Mouse (Mus musculus): Measurements from ENCODE around the gene Ccdc50. TPM values are rescaled to one million over a fixed set of nuclear protein-coding genes. Genes with fewer than 3 reads are reported as not detected.

The Ccdc50 gene
- polyA plus RNA-seq, 1 experiment, result 9.9 TPM

- Histone ChIP-seq H3K4me1 (ENCODE audit: control insufficient read depth, insufficient read depth, insufficient read length, low read length) (peaks cover 5% of the 10 kb centered on the region; the same call in 1 of the 2 replicates), H3K36me3 (ENCODE audit: control insufficient read depth, insufficient read depth, low read length) (no peaks in the 10 kb centered on the region), H3K27me3 (ENCODE audit: control insufficient read depth, insufficient read depth, low read length) (no peaks in the 10 kb centered on the region), H3K27ac (ENCODE audit: insufficient read depth, low read depth, low read length) (no peak overlapping the region), H3K4me3 (ENCODE audit: low read depth, low read length) (no peak overlapping the region)
- WGBS, result 94% methylated on average over 1 of the region's 1 CpGs
- no peak for TF ChIP-seq POLR2A (IDR thresholded peaks at IDR 0.05; ENCODE audit: low read depth, low read length)
- TF ChIP-seq CTCF (IDR thresholded peaks at IDR 0.05; ENCODE audit: extremely low read depth, insufficient read length, insufficient replicate concordance, low read depth, low read length), result no peak
These were observed 3.0 kb upstream of the Ccdc50 start for GRCm38 (mm10) chr16:27385649-27386048.

DNA sequence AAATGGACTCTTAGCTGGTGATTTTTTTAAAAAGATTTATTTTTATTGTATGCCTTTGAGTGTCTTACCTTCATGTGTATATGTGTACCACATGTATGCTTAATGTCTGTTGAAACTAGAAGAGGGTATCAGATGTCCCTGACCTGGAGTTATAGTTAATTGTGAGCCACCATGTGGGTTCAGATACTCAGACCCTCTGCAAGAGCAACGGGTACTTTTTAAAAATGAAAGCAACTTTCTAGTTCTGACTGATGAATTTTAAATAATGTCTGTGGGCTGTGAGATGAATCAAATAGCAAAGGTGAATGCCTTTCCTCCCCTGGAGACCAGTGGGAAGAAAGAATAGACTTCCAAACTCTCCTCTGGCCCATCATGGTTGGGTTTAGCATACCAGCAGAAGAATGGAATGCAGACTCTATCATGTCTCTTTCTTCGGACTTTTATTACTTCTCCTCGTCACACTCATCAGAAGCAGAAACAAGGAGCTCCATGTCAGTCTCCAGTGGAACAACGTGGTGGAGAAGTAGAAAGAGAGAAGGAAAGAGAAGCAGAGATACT, 1.7 kb upstream of the Ccdc50 start:
- Histone ChIP-seq H3K4me3 (ENCODE audit: low read depth, low read length) (no peak overlapping the region), H3K27ac (ENCODE audit: insufficient read depth, low read depth, low read length) (no peak overlapping the region), H3K36me3 (ENCODE audit: control insufficient read depth, insufficient read depth, low read length) (no peaks in the 10 kb centered on the region), H3K4me1 (ENCODE audit: control insufficient read depth, insufficient read depth, insufficient read length, low read length) (peaks cover 7% of the 10 kb centered on the region; the same call in 1 of the 2 replicates), H3K27me3 (ENCODE audit: control insufficient read depth, insufficient read depth, low read length) (no peaks in the 10 kb centered on the region)
- WGBS, result 46% methylated on average over 4 of the region's 4 CpGs
- TF ChIP-seq CTCF (IDR thresholded peaks at IDR 0.05; ENCODE audit: extremely low read depth, insufficient read length, insufficient replicate concordance, low read depth, low read length) (no peak), POLR2A (IDR thresholded peaks at IDR 0.05; ENCODE audit: low read depth, low read length) (no peak)

- 5% methylated on average over 12 of the region's 12 CpGs for WGBS
- Histone ChIP-seq H3K4me3 (ENCODE audit: low read depth, low read length) (no peak overlapping the region), H3K27ac (ENCODE audit: insufficient read depth, low read depth, low read length) (peak overlapping the region; percentile 94), H3K27me3 (ENCODE audit: control insufficient read depth, insufficient read depth, low read length) (no peaks in the 10 kb centered on the region), H3K4me1 (ENCODE audit: control insufficient read depth, insufficient read depth, insufficient read length, low read length) (peaks cover 8% of the 10 kb centered on the region; the same call in 1 of the 2 replicates), H3K36me3 (ENCODE audit: control insufficient read depth, insufficient read depth, low read length) (peaks cover 2% of the 10 kb centered on the region; the same call in 1 of the 2 replicates)
- TF ChIP-seq POLR2A (IDR thresholded peaks at IDR 0.05; ENCODE audit: low read depth, low read length) (no peak), CTCF (IDR thresholded peaks at IDR 0.05; ENCODE audit: extremely low read depth, insufficient read length, insufficient replicate concordance, low read depth, low read length) (no peak)
These were observed 746 bp upstream of the Ccdc50 start for GRCm38 (mm10) chr16:27387634-27388611.

DNA sequence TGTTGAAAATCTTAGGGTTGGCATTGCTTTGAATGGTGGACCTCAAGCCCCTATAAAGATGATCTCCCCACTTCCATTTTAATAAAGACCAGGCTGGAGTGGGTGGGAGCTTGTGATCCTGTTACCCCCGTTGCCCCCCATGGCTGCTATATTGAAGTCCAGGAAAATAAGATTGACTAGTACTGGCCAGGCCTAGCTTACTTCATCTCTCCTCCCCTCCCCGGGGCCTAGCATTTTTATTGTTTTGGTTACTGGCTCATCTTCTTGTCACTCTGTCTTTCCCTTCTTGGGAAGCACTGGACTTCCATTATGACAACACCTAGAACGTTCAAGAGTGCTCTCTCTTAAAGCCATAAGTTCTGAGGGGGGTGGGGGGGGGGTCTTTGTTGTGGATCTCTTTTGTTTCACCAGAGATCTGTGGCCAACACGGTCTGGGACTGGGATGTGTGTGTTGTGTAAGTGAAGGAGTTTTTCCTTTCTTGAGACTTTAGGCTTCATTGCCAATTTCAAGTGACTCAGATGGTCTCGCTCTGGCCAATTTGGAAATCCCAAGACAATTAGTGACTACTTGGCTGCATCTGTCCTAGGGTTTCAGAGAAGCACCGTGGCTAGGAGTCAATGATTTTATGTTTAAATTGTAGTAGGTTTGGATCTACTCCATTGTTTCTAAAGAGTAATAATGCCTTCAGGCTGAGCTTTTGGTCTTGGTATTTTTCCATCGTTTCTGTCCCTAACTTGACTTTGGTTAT, 1.0 kb downstream of the Ccdc50 start:
- WGBS, result 14% methylated on average over 7 of the region's 7 CpGs
- Histone ChIP-seq H3K4me1 (ENCODE audit: control insufficient read depth, insufficient read depth, insufficient read length, low read length) (peaks cover 10% of the 10 kb centered on the region; the same call in 1 of the 2 replicates), H3K27me3 (ENCODE audit: control insufficient read depth, insufficient read depth, low read length) (no peaks in the 10 kb centered on the region), H3K4me3 (ENCODE audit: low read depth, low read length) (peak overlapping the region; percentile 71), H3K27ac (ENCODE audit: insufficient read depth, low read depth, low read length) (peak overlapping the region; percentile 80), H3K36me3 (ENCODE audit: control insufficient read depth, insufficient read depth, low read length) (peaks cover 2% of the 10 kb centered on the region; the same call in 1 of the 2 replicates)
- TF ChIP-seq POLR2A (IDR thresholded peaks at IDR 0.05; ENCODE audit: low read depth, low read length) (no peak), CTCF (IDR thresholded peaks at IDR 0.05; ENCODE audit: extremely low read depth, insufficient read length, insufficient replicate concordance, low read depth, low read length) (no peak)

DNA sequence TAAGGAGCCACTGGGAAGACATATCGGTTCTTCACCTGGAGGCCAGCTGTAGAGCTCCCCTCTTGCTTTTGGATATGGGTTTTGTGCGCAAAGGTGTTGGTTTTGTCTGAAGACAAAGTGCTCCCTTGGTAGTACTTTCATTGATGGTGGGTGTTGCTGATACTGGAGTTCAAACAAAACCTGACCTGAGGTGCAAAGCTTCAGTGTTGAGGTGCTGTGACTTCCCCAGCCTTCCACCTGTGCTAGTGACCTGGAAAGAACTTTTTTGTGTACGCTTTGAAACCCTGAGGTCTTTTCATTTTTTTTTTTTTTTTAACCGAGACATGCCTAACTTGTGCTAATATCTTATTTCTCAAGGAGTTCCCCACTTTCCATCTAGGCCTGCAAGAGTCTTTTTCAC, 1.6 kb downstream of the Ccdc50 start:
- peak overlapping the region; percentile 3; the same call in 1 of the 2 replicates for H3K4me3 ChIP-seq (ENCODE audit: low read depth, low read length)
- 62% methylated on average over 4 of the region's 4 CpGs for WGBS
- no peaks in the 10 kb centered on the region for H3K27me3 ChIP-seq (ENCODE audit: control insufficient read depth, insufficient read depth, low read length)
- H3K4me1 ChIP-seq (ENCODE audit: control insufficient read depth, insufficient read depth, insufficient read length, low read length), result peaks cover 10% of the 10 kb centered on the region; the same call in 1 of the 2 replicates
- TF ChIP-seq POLR2A (IDR thresholded peaks at IDR 0.05; ENCODE audit: low read depth, low read length), result no peak
- no peak for TF ChIP-seq CTCF (IDR thresholded peaks at IDR 0.05; ENCODE audit: extremely low read depth, insufficient read length, insufficient replicate concordance, low read depth, low read length)
- H3K36me3 ChIP-seq (ENCODE audit: control insufficient read depth, insufficient read depth, low read length), result peaks cover 2% of the 10 kb centered on the region; the same call in 1 of the 2 replicates
- H3K27ac ChIP-seq (ENCODE audit: insufficient read depth, low read depth, low read length), result no peak overlapping the region

GRCm38 (mm10) chr16:27391845-27392244, 3.2 kb downstream of the Ccdc50 start:
- H3K4me3 ChIP-seq (ENCODE audit: low read depth, low read length), result no peak overlapping the region
- H3K27ac ChIP-seq (ENCODE audit: insufficient read depth, low read depth, low read length), result no peak overlapping the region
- TF ChIP-seq CTCF (IDR thresholded peaks at IDR 0.05; ENCODE audit: extremely low read depth, insufficient read length, insufficient replicate concordance, low read depth, low read length), result no peak
- TF ChIP-seq POLR2A (IDR thresholded peaks at IDR 0.05; ENCODE audit: low read depth, low read length), result no peak
- H3K36me3 ChIP-seq (ENCODE audit: control insufficient read depth, insufficient read depth, low read length), result peaks cover 2% of the 10 kb centered on the region; the same call in 1 of the 2 replicates
- peaks cover 10% of the 10 kb centered on the region; the same call in 1 of the 2 replicates for H3K4me1 ChIP-seq (ENCODE audit: control insufficient read depth, insufficient read depth, insufficient read length, low read length)
- 27% methylated on average over 2 of the region's 2 CpGs for WGBS
- H3K27me3 ChIP-seq (ENCODE audit: control insufficient read depth, insufficient read depth, low read length), result no peaks in the 10 kb centered on the region
